Mouse (Mus musculus) testis, postnatal 14 days (tissue): ENCODE data around the gene Tmub1.
"Not testable (repeated sequence)": the region's sequence is repeated elsewhere in the genome, so short reads cannot be mapped to it uniquely, and the experiment has no call there.

Experiments
- DNase-seq: peaks from one replicate; pipeline ENCODE4 v3.0.0; 2021; ENCODE audit warnings: low spot score

Gene Tmub1

DNA sequence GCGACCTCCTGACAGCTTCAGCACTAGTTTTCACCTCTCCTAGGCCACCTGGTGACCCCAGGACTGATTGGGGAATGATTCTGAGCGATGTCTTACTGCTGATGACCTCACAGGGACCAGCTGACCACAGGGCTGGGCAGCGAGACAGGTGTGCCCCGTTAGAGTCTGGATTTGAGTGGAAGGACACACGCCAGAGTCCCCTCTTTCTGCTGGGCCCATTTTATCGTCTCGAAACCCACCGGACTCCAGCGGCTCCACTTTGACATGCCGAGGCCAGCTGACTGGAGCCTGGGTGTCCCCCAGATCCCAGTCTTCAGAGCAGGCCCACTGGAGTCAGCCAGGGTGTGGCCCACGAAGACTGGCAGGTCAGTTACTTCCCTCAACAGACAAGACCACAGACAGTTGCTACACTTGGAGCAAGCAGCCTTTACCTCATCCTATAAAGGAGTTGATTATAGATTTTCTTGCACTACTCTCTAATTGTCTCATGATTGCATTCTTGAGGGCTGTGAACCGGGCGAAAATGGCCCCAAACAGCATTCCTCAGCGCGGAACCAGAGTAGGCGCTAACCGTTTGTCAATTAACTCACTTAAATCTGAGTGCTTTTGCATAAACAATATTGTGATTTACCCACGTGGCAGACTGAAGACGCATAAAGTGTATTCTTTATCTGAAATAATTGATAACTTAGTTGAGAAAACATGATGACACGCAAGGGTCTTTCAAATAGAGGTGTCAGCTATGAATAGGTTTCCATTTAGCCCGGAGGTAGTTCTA, 23.5 kb downstream of the Tmub1 start:
- DNase-seq = peak; percentile 60

DNA sequence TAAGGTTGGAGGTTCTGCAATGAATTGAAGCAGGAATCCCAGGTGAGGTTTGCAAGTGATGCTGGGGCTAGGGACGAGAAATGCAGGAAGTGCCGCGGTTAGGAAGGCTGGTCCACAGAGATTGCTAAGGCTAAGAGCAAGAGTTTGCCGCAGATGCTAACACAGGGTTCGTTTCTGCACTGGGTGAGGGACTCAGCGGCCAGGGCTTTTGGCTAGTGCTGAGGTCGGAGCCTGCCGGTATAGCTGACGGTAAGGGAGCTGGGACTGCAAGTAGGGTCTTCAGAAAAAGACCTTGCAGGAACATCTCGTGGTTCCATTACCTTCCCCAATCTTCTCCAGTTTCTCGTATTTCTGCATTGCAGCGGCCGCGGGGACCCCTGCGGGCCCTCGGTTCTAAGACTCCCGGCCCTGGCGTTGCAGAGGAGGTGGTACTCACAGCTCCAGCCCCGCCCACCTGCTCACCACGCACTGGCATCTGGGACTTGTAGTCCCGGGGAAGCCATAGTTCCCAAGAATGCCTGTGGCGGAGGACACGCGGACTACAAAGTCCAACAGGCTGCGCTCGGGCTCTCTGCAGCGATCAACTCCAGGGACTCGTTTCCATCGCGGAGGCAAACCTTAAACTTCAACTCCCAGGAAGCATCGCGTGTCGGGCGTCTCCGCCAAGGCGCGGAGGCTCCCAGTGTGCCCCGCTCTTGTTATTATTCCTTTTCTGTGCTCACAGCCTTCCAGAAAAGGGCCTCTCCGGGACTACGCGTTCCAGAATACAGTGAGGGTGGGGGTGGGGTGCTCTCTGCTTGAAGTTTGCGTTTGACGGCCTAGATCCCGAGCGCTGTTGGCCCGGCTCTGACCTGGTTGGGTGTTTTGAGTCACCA, 24.3 kb downstream of the Tmub1 start, which contains the start of the genes Cdk5 and Slc4a2:
Gene Cdk5 (minus strand): TSS at position 402 of the 875 bp plus-strand sequence.
Gene Slc4a2 (plus strand): TSS at position 709 of the 875 bp plus-strand sequence.
- DNase-seq = peak; percentile 99

DNA sequence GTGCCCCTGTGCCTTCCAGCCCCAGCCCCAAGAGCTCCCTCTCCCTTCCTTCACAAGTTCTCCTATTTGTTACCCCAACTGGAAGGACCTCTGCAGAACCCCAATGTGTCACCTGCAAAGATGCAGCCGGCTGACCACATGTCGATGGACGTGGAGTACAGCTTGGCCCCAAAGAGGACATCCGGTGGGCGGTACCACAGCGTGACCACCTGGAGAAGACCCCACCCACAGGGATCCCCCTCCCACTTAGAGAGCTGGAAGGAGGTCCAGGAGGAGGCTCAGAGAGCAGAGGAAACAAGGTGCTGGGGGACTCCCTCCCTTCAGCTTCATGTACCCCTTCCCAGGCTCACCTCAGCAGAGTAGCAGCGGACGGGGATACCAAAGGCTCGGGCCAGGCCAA, 27.3 kb downstream of the Tmub1 start:
- DNase-seq = no peak

DNA sequence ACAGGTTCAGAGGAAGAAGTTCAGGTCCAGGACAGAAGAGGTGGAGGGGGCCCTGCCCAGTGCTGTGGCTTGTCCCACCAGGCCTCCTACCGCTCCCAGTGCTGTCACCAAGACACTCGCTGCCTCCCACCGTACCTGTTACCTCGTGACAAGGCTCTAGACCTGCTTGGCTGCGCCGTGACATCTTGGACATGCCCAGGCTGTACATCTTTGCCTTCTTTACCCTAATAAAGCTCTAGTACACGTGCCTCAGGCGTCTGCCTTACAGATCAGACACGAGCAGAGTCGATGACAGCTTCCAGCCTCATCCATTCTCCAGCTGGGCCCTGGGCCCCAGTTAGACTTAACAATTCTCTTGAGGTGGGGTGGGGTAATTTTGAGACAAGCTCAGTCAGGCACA, 30.1 kb downstream of the Tmub1 start:
- no peak for DNase-seq

DNA sequence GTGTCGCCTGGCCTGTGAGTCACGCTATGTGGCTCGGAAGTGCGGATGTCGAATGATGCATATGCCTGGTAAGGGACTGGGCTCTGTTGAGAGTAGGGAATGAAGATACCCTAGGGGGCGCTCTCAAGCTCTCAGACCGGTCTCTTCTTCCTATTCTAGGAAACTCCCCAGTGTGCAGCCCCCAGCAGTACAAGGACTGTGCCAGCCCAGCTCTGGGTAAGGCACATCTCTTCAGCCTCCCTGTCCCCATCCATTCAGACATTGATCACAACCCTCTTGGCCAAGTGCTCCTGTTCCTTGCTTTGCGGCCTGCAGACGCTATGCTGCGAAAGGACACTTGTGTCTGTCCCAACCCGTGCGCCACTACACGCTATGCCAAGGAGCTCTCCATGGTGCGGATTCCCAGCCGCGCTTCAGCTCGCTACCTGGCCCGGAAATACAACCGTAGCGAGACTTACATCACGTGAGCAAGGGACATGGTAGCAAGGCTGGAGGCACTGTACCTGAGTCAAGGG, 31.4 kb downstream of the Tmub1 start:
- DNase-seq = peak; percentile 62

DNA sequence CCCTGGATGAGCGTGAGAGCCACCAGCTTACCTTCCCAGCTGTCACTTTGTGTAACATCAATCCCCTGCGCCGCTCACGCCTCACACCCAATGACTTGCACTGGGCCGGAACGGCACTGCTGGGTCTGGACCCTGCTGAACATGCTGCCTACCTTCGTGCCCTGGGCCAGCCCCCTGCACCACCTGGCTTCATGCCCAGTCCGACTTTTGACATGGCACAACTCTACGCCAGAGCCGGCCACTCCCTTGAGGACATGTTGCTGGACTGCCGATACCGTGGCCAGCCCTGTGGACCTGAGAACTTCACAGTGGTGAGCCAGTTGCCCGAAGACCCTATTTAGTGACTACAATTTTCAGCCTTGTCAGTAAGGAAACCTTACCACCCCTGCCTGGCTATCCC, 33.7 kb downstream of the Tmub1 start:
- DNase-seq = no peak

DNA sequence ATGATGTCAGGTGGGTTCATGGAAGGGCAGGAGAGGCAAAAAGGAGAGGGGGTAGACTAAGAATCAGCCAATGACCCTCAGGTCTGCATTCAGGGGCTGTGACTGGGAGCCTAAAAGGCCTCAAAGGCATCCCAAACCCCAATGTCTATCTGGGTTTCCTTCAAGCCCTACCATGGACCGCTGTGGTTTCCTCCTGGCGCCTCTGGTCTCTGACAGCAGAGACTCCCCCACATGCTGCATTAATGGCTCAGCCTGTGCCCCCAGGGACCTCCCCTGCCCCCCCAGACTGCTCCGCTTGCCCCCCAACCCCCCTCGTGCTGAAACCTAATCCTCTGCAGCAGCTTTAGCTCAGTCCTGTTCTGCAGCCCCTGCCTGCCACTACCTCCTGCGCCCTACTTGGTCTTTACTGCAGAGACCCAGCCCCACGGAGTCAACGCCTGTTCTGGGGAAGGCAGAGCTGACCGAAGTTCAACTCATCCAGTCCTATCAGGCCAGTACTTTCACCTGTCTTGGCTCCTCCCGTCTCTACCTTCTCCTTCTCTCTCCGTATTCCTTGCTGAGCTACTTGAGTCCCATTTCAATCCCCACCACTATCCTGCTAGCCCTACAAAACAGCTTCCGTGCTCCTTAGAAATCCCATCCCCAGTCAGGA, 34.5 kb downstream of the Tmub1 start, which contains the start of gene Asic3:
Gene Asic3 (plus strand): TSS at position 351 of the 652 bp plus-strand sequence.
- DNase-seq = no peak

DNA sequence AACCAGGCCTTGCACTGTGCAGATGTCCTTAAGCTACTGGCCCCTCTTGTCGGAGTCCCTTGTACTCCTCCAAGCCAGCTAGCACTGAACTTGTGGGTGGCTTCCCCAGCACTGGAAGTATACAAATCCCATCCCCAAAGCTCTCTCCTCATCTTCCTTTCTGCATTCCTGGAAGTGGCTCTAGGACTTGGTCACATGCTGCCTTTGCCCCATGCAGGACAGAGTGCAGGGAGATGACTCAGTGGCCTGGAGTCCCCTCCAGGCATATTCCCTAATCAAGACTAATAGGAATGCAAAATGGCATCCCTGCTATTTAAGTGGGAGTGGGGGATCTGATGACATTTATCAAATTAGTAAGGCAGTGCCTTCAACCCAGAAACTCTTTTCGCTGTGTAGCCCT, 35.6 kb downstream of the Tmub1 start:
- no peak for DNase-seq

DNA sequence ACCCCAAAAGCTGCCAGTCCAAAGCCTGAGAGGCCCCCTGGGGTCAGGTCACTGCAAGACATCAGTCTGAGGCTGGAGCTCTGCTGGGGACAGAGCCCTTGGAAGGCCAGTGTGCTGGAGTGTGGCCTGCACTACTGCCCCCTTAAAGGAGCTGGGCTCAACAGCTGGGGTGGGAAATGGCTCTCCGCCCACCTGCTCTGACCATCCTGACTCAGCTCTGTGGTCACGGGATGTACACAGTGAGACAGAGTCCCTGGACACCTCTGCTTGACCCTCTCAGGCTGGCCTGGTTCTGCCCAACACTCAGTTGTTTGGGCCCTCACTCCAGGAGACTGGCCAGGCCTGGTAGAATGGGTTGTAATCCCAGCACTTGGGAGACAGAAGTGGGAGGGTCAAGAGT, 38.2 kb downstream of the Tmub1 start:
- DNase-seq = no peak

DNA sequence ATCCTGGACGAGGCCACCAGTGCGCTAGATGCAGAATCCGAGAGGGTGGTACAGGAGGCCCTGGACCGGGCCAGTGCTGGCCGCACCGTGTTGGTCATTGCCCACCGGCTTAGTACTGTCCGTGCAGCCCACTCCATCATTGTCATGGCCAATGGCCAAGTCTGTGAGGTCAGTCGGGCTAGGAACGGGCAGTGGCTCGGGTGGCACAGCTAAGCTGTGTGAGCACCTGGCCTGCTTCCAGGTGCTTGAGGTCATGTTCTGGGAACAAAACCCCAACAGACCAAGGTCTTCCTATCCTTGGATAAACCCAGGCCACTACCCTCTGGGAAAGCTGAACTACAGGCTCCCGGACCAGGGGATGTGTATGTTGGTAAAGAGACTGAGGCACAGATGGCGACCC, 39.0 kb downstream of the Tmub1 start:
- no peak for DNase-seq

DNA sequence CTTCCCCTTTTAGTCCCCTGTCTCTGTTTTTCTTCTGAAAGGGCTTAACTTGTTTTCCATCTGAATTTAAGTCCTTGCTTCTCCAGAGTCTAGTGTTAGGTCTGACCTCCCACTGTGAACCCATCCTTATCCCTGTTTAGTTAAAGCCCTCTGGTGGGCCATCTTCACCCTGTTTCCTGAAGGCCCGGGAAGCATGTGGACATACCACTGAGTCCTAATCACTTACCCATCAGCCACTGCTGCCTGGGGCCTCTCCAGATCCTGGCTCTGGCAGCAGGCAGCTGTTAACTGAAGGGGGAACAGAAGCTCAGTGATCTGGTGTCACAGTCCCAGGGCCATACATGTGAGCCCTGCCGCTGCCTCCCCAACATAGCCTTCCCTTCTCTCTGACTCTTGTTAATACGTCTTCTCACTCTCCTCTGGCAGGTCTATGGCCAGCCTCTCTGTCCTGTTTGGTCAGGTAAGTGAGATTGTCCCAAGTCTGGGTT, 42.2 kb downstream of the Tmub1 start:
- DNase-seq = no peak

DNA sequence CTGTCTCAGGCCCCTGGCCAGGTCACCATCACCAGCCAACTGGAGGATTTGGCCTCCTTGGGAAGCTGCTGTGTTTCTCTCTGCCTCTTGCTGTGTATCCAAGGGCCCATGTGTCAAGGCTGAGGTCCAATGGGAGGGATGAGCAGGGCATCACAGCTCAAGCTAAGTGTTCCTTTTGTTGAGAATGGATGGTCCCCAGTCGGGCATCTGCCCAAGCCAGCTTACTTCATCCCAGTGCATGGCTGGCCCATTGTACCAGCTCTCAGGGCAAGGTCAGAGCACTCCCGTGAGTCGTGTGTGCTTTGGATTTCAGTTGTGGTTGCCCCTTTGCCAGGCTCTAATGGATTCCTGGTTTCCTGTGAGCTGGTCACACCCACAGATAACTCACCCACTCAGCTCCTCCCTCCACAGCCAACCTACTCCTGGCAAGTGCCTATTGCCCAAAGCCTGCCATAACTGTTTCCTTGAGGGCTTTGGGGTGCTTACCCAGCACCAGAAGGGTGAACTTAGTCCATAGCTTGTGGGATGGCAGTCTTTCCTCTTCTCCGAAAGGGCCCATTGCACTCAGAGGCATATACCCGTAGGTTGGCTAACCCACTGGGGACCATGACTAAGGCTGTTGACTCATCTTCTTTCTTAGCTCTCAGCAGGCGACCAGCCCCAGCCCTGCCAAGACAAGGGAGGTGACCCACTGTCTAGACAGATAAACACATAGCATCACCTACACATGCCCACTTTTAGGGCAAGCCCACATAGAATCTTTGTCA, 42.9 kb downstream of the Tmub1 start:
- DNase-seq = no peak

DNA sequence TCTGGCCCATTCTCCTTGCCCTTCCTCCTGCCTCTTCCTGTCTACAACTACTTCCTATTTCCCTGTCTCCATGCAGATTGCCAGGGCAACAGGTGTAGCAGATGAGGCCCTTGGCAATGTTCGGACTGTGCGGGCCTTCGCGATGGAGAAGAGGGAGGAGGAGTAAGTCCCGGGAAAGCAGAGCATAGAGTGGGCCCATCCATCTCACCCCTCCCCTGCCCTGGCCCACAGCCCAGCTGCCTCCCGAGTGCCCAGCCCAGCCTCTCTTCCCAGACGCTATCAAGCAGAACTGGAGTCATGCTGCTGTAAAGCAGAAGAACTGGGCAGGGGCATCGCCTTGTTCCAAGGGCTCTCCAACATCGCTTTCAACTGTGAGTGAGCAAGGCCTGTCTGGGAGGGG, 45.7 kb downstream of the Tmub1 start:
- no peak for DNase-seq

DNA sequence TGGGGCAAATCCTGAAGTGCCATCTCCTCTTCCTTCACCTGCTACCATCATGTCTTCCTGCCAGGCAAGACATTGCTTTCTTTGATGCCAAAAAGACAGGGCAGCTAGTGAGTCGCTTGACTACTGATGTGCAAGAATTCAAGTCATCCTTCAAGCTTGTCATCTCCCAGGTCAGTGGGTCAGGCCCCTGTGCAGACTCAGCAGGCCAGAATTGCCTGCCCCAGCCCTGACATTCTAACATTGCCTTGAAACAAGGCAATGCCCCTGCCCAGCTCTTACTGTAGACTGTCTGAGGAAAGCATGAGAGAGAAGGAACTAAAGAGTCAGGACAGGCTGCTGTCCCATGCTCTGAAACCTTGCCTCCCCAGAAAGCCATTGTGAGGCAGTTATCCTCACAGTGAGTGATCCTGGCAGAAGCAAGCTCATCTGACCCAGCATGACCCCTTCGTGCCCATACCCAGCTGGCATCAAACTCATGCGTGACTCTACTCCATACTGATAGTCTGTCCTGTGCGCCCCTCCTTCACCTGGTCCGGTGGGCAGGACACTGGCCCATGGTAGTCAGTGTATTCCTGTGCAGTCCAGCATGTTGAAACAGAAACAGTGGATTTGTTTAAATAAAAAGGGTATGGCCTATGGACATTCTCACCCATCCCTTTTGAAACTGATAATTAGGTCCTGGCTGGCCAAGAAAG, 46.6 kb downstream of the Tmub1 start:
- no peak for DNase-seq

DNA sequence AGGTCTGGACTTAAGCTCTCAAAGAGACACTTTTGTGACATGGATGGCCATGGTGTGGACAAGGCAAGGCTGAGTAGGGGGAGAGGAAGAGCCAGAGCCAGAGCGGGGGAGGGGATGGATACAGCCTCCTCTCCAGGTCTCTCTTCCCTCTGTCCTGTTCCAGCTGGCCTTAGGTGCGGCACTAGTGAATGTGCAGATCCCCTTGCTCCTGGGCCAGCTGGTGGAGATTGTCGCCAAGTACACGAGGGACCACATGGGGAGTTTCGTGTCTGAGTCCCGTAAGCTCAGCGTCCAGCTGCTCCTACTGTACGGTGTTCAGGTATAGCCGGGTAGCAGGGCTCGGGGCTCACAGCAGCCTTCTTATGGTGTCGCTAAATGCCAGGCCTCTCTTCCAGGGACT, 47.3 kb downstream of the Tmub1 start:
- DNase-seq = no peak

DNA sequence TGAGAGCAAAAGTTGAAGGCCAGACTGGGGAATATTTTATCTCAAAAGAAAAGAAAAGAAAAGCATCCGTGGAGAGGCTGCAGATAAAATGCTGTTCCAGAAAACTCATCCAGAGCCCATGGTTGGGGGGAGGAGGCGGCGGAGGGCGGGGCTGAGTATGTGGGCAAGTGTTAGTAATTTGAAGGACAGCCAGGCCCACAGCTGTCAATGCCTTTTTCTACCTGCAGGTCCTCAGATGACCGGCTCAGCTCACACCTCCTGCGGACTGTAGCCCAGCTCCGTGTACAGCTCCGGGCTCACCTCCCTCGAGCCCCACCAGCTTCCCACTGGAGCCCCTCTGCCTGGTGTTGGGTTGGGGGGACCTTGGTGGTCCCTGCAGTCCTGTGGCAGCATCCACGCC, 48.0 kb downstream of the Tmub1 start:
- no peak for DNase-seq

DNA sequence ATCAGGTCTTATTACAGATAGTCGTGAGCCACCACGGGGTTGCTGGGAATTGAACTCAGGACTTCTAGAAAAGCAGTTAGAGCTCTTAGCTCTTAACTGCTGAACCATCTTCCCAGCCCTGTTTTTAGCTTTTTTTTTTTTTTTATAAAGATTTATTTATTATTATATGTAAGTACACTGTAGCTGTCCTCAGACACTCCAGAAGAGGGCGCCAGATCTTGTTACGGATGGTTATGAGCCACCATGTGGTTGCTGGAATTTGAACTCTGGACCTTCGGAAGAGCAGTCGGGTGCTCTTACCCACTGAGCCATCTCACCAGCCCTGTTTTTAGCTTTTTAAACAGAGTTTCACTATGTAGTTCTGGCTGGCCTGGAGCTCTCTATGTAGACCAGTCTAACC, 51.4 kb downstream of the Tmub1 start:
- not testable (repeated sequence) for DNase-seq
